ENCODE assay signal across 13 mouse cellular contexts in genomic region chr9:47942761-47943583, GRCm38 (mm10).
A peak's percentile ranks its signal among the peaks of the same experiment; 100 is the strongest.
DNase-seq lines count a peak whose midpoint lies in the region; ATAC-seq lines count a peak whose summit lies in the region.
"Had no signal": no experiment of that assay in that cellular context is flagged by ENCODE, and none has a peak within 500 bp of the region (broad histone marks: within the 10 kb centered on the region; RNA-seq: fewer than 3 reads in every experiment).

No protein-coding gene starts in this region.

- H3K4me2 ChIP-seq in midbrain, embryonic 16.5 days (ENCODE audit: low read length) = no peak overlapping the region
- H3K4me2 ChIP-seq: embryonic facial prominence, embryonic 13.5 days; lung, embryonic 14.5 days; neural tube, embryonic 12.5 days had no signal

- no peaks in the 10 kb centered on the region for H3K36me3 ChIP-seq in hindbrain, embryonic 10.5 days
- H3K36me3 ChIP-seq in midbrain, embryonic 16.5 days (ENCODE audit: control insufficient read depth, insufficient read depth, low read length) = no peaks in the 10 kb centered on the region
- H3K36me3 ChIP-seq in limb, embryonic 10.5 days = no peaks in the 10 kb centered on the region
- H3K36me3 ChIP-seq: embryonic facial prominence, embryonic 13.5 days; G1E; neural tube, embryonic 12.5 days had no signal

- H3K4me1 ChIP-seq in hindbrain, embryonic 10.5 days (replicated peaks) = peaks cover 17% of the 10 kb centered on the region
- H3K4me1 ChIP-seq in midbrain, embryonic 16.5 days (ENCODE audit: control insufficient read depth, insufficient read depth, low read length) = peaks cover 9% of the 10 kb centered on the region; the same call in 1 of the 2 replicates
- H3K4me1 ChIP-seq in limb, embryonic 10.5 days = peaks cover 9% of the 10 kb centered on the region

- WGBS in hindbrain, embryonic 10.5 days = 31% methylated on average over 11 of the region's 11 CpGs
- 28% methylated on average over 11 of the region's 11 CpGs for WGBS in midbrain, embryonic 16.5 days
- WGBS in limb, embryonic 10.5 days = 70% methylated on average over 11 of the region's 11 CpGs

- H3K27me3 ChIP-seq in hindbrain, embryonic 10.5 days (ENCODE audit: insufficient read depth, poor library complexity, severe bottlenecking) = peaks cover 5% of the 10 kb centered on the region; the same call in 1 of the 2 replicates
- no peaks in the 10 kb centered on the region; the same call in 1 of the 2 replicates for H3K27me3 ChIP-seq in midbrain, embryonic 16.5 days (ENCODE audit: control insufficient read depth, insufficient read depth, low read depth, low read length)
- no peaks in the 10 kb centered on the region for H3K27me3 ChIP-seq in limb, embryonic 10.5 days (ENCODE audit: low read depth, poor library complexity, severe bottlenecking)
- H3K27me3 ChIP-seq: embryonic facial prominence, embryonic 13.5 days; neural tube, embryonic 12.5 days had no signal

- H3K4me3 ChIP-seq in hindbrain, embryonic 10.5 days = no peak overlapping the region
- H3K4me3 ChIP-seq in midbrain, embryonic 16.5 days (ENCODE audit: low read depth, low read length) = no peak overlapping the region
- H3K4me3 ChIP-seq in limb, embryonic 10.5 days = no peak overlapping the region
- H3K4me3 ChIP-seq: embryonic facial prominence, embryonic 13.5 days; neural tube, embryonic 12.5 days had no signal

- ATAC-seq in midbrain, embryonic 16.5 days = peak; percentile 70

- H3K9ac ChIP-seq in midbrain, embryonic 16.5 days (ENCODE audit: low read depth, low read length) = peak overlapping the region; percentile 30; the same call in 1 of the 2 replicates
- H3K9ac ChIP-seq: embryonic facial prominence, embryonic 13.5 days; lung, embryonic 14.5 days; neural tube, embryonic 12.5 days had no signal

- H3K9me3 ChIP-seq in hindbrain, embryonic 10.5 days = no peaks in the 10 kb centered on the region
- H3K9me3 ChIP-seq in midbrain, embryonic 16.5 days (replicated peaks; ENCODE audit: control insufficient read depth, low read length, poor library complexity, severe bottlenecking) = no peaks in the 10 kb centered on the region
- H3K9me3 ChIP-seq in limb, embryonic 10.5 days (replicated peaks) = no peaks in the 10 kb centered on the region
- H3K9me3 ChIP-seq: embryonic facial prominence, embryonic 13.5 days; neural tube, embryonic 12.5 days had no signal

- peak overlapping the region; percentile 64 for H3K27ac ChIP-seq in hindbrain, embryonic 10.5 days
- peak overlapping the region; percentile 38; the same call in 1 of the 2 replicates for H3K27ac ChIP-seq in midbrain, embryonic 16.5 days (ENCODE audit: low read length)
- no peak overlapping the region for H3K27ac ChIP-seq in limb, embryonic 10.5 days
- H3K27ac ChIP-seq: embryonic facial prominence, embryonic 13.5 days; neural tube, embryonic 12.5 days had no signal

- peak; percentile 33 for DNase-seq in embryo, embryonic 9.5 days (ENCODE audit: extremely low spot score)
- DNase-seq in hindbrain, embryonic 10.5 days (ENCODE audit: low spot score) = peak; percentile 45
- DNase-seq in layer of hippocampus, postnatal 36 days = peak; percentile 64 to 65
- DNase-seq in limb, embryonic 10.5 days (ENCODE audit: low spot score) = no peak
- DNase-seq in thymus, postnatal 0 days (ENCODE audit: low spot score) = no peak
- DNase-seq in adrenal gland, postnatal 4 days (ENCODE audit: low spot score in 2 of 2) = no peak
- no peak for DNase-seq in kidney, adult 11 months
- DNase-seq: kidney, postnatal 25 days; lung, embryonic 14.5 days had no signal

Comparison
In these comparisons a context has a peak if more than half of its experiments do, and no peak if none do; other contexts are left out.
1. DNase-seq: peak in embryo, embryonic 9.5 days (single experiment), hindbrain, embryonic 10.5 days (single experiment) and layer of hippocampus, postnatal 36 days (2 of 2); none in limb, embryonic 10.5 days (single experiment), thymus, postnatal 0 days (single experiment), adrenal gland, postnatal 4 days (0 of 2) and kidney, adult 11 months (single experiment).